Mouse (Mus musculus): ENCODE data around the gene Lmcd1.

Lmcd1 gene

GRCm38 (mm10) chr6:112359341-112359740, 85.8 kb downstream of the Lmcd1 start:
- ATAC-seq (ENCODE audit: low TSS enrichment) = no peak

- peak; percentile 80 for ATAC-seq (ENCODE audit: low TSS enrichment)
Observed at GRCm38 (mm10) chr6:112360676-112361075, 87.1 kb downstream of the Lmcd1 start.

GRCm38 (mm10) chr6:112362349-112362958, 88.9 kb downstream of the Lmcd1 start:
- ATAC-seq (ENCODE audit: low TSS enrichment) = peak; percentile 66; the same call in 1 of the 2 replicates

- no peak for ATAC-seq (ENCODE audit: low TSS enrichment)
Observed at GRCm38 (mm10) chr6:112364581-112364980, 91.0 kb downstream of the Lmcd1 start.

- no peak for ATAC-seq (ENCODE audit: low TSS enrichment)
Observed at GRCm38 (mm10) chr6:112365294-112365693, 91.7 kb downstream of the Lmcd1 start.

- peak; percentile 93 for ATAC-seq (ENCODE audit: low TSS enrichment)
Observed at GRCm38 (mm10) chr6:112373886-112374585, 100.5 kb downstream of the Lmcd1 start.

GRCm38 (mm10) chr6:112375661-112376392, 102.3 kb downstream of the Lmcd1 start:
- ATAC-seq (ENCODE audit: low TSS enrichment) = no peak

- no peak for ATAC-seq (ENCODE audit: low TSS enrichment)
Observed at GRCm38 (mm10) chr6:112379054-112379453, 105.5 kb downstream of the Lmcd1 start.
